In genomic region chr3:78803176-78803575, GRCm38 (mm10) we compare ENCODE assay signal across 15 mouse cellular contexts.
DNase-seq lines count a peak whose midpoint lies in the region.
"Had no signal": no experiment of that assay in that cellular context is flagged by ENCODE, and none has a peak within 500 bp of the region (broad histone marks: within the 10 kb centered on the region; RNA-seq: fewer than 3 reads in every experiment).

No protein-coding gene starts in this region.

- no peaks in the 10 kb centered on the region for H3K36me3 ChIP-seq in heart, embryonic 10.5 days
- H3K36me3 ChIP-seq: embryonic facial prominence, embryonic 13.5 days; forebrain, embryonic 12.5 days; liver, embryonic 13.5 days; midbrain, embryonic 12.5 days had no signal

- peak; percentile 3 for DNase-seq in adrenal gland, adult 2 months
- no peak for DNase-seq in adrenal gland, adult 8-10 months
- DNase-seq in heart, postnatal 4 days, result peak; percentile 8
- no peak for DNase-seq in heart, embryonic 10.5 days (ENCODE audit: low spot score)
- peak; percentile 56 for DNase-seq in MN1 (ENCODE audit: low spot score)
- DNase-seq in kidney, adult 8-10 months, result peak; percentile 77 to 85
- DNase-seq in right cerebral cortex, postnatal 14 days, result no peak
- DNase-seq in left cerebral cortex, adult 11 months (ENCODE audit: low spot score), result no peak
- DNase-seq: liver, embryonic 13.5 days; lung, postnatal 14 days had no signal

- 61% methylated on average over 2 of the region's 2 CpGs for WGBS in heart, embryonic 10.5 days

- no peak overlapping the region for H3K4me3 ChIP-seq in heart, embryonic 10.5 days
- H3K4me3 ChIP-seq: embryonic facial prominence, embryonic 13.5 days; forebrain, embryonic 12.5 days; heart, adult 2 months; liver, embryonic 13.5 days; midbrain, embryonic 12.5 days had no signal

- no peaks in the 10 kb centered on the region for H3K27me3 ChIP-seq in heart, embryonic 10.5 days (ENCODE audit: insufficient read depth, poor library complexity, severe bottlenecking)
- H3K27me3 ChIP-seq: CH12.LX; embryonic facial prominence, embryonic 13.5 days; forebrain, embryonic 12.5 days; liver, embryonic 13.5 days; midbrain, embryonic 12.5 days had no signal

- no peaks in the 10 kb centered on the region for H3K9me3 ChIP-seq in heart, embryonic 10.5 days
- H3K9me3 ChIP-seq: embryonic facial prominence, embryonic 13.5 days; forebrain, embryonic 12.5 days; liver, embryonic 13.5 days; midbrain, embryonic 12.5 days had no signal

- H3K27ac ChIP-seq in heart, embryonic 10.5 days, result no peak overlapping the region
- H3K27ac ChIP-seq: embryonic facial prominence, embryonic 13.5 days; forebrain, embryonic 12.5 days; heart, adult 2 months; liver, embryonic 13.5 days; midbrain, embryonic 12.5 days had no signal

- no peaks in the 10 kb centered on the region for H3K4me1 ChIP-seq in heart, embryonic 10.5 days
- H3K4me1 ChIP-seq: embryonic facial prominence, embryonic 13.5 days; forebrain, embryonic 12.5 days; liver, embryonic 13.5 days; midbrain, embryonic 12.5 days had no signal

Comparison
In these comparisons a context has a peak if more than half of its experiments do, and no peak if none do; other contexts are left out.
1. DNase-seq: peak in adrenal gland, adult 2 months (single experiment), heart, postnatal 4 days (single experiment), MN1 (single experiment) and kidney, adult 8-10 months (2 of 2); none in adrenal gland, adult 8-10 months (single experiment), heart, embryonic 10.5 days (single experiment), right cerebral cortex, postnatal 14 days (single experiment) and left cerebral cortex, adult 11 months (single experiment).